Mouse (Mus musculus) heart, embryonic 15.5 days (tissue): ENCODE measurements around the gene Rpl23a. TPM values are rescaled to one million over a fixed set of nuclear protein-coding genes. Genes with fewer than 3 reads are reported as not detected.

ENCODE experiments used
- ATAC-seq: fragments of 200-750 bp; cut with Nextera tagmentation; replicated peaks from 2 replicates; pipeline ENCODE4 v1.8.0; 2017; ENCODE audit warnings: low read depth, moderate TSS enrichment; ENCODE audit not compliant: insufficient number of reproducible peaks, insufficient read depth, low FRiP score
- H3K27ac ChIP-seq: fragments of 300-500 bp; sonication (generic); 2 replicates; pipeline ENCODE4 v1.5.1; 2015; ENCODE audit warnings: mild to moderate bottlenecking, inconsistent platforms
- H3K27me3 ChIP-seq: fragments of 300-500 bp; sonication (generic); 2 replicates; pipeline ENCODE4 v1.6.1; 2015; ENCODE audit warnings: inconsistent platforms
- H3K36me3 ChIP-seq: fragments of 300-500 bp; sonication (generic); 2 replicates; pipeline ENCODE4 v1.6.1; 2015; ENCODE audit warnings: mild to moderate bottlenecking, inconsistent platforms
- H3K4me1 ChIP-seq: fragments of 300-500 bp; sonication (generic); replicated peaks from 2 replicates; pipeline ENCODE4 v1.6.1; 2015; ENCODE audit warnings: inconsistent platforms
- H3K4me2 ChIP-seq: fragments of 300-500 bp; sonication (generic); 2 replicates; pipeline ENCODE4 v1.6.1; 2015; ENCODE audit warnings: inconsistent platforms, mild to moderate bottlenecking, moderate library complexity
- H3K4me3 ChIP-seq: fragments of 300-500 bp; sonication (generic); 2 replicates; pipeline ENCODE4 v1.5.1; 2015; ENCODE audit warnings: mild to moderate bottlenecking, inconsistent platforms
- H3K9ac ChIP-seq: fragments of 300-500 bp; sonication (generic); 2 replicates; pipeline ENCODE4 v1.6.1; 2015; ENCODE audit warnings: mild to moderate bottlenecking, inconsistent platforms
- H3K9me3 ChIP-seq: fragments of 300-500 bp; sonication (generic); replicated peaks from 2 replicates; pipeline ENCODE4 v1.6.1; 2016; ENCODE audit warnings: inconsistent platforms
- WGBS: fragments of 180-500 bp; shearing (Covaris S2); methylation state at CpG from one replicate; pipeline ENCODE4 v1.1.7; 2015; ENCODE audit warnings: mixed read lengths; 5-methylcytosine and 5-hydroxymethylcytosine counted together
- polyA plus RNA-seq: library from polyadenylated mRNA; unstranded; fragments of >200 nt; fragmentation: Nextera tagmentation; extraction: Ambion mirVana; gene quantifications from 2 replicates; pipeline ENCODE4 v1.2.1, GENCODE M21; 2015

Gene Rpl23a
- polyA plus RNA-seq = 717 and 816 TPM in 2 replicates

DNA sequence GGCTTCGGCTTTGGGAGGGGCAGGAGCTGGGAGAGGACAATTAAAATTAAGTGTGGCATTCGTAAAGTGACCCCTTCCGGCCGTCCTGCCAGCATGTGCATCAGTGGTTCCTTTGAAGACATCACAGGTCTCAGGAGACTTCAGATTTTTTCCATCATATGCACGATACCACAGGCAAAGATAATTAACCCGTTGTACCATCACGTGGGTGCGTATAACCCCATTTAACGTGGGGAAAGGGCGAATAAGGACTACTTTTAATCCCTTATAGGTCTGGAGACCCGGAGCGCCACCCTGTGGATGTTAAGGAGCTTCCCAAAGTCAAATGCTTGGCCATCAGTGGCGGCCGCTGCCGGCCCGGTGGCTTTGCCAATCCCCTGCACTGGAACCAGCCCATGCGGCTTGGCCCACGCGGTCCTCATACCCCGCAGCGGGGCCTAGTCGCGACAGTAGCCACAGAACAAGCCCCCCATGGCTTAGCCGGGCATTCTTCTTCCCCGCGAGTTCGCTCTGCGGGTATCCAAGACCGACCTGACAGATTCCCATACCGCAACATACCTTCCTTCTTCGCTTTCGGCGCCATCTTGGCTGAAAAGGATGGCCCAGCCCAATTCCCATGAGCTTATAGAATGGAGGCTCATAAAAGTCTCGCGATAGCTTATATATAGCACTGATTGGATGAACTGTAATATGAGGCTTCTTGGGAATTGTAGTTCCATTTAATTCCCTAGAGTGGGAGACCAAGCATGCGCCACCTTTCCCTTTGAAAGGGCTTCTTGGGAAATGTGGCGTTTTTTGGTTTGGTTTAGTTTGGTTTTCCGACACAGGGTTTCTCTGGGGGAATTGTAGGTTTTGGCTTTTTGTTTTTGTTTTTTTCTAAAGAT, at the start of gene Rpl23a:
Gene Rpl23a, minus strand, starts transcription at position 624 of the 884 bp plus-strand sequence.
- Histone ChIP-seq H3K27ac (peak within 1 kb of the TSS; percentile 92), H3K9ac (peak within 1 kb of the TSS; percentile 96), H3K4me2 (peak within 1 kb of the TSS; percentile 63), H3K4me1 (peaks cover 37% of the 10 kb centered on the region), H3K36me3 (peaks cover 29% of the 10 kb centered on the region), H3K4me3 (peak within 1 kb of the TSS; percentile 90), H3K27me3 (no peaks in the 10 kb centered on the region), H3K9me3 (no peaks in the 10 kb centered on the region)
- under 1% methylated on average over 38 of the region's 38 CpGs for WGBS
- ATAC-seq = peak; percentile 81

DNA sequence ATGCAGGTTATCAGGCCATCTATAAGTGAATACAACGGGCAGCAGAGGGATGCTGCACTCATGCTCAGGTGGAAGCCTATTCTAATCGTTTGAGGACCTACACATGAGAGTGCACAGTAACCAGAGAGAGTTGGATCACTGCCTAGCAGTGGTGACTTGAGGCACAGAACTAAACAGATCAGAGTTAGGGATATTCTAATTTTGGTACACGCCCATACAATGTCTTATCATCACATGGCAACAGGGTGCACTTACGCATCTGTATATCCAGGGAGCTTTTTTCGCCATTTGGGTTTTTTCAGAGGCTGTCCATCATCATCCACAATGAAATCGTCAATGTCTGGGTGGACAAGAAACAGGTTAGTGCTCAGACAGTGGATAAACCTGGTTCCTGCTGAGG, 48.1 kb upstream of the Rpl23a start:
- Histone ChIP-seq H3K27ac (no peak overlapping the region), H3K27me3 (no peaks in the 10 kb centered on the region), H3K4me2 (no peak overlapping the region), H3K9me3 (no peaks in the 10 kb centered on the region), H3K36me3 (peaks cover 69% of the 10 kb centered on the region), H3K4me1 (no peaks in the 10 kb centered on the region), H3K4me3 (no peak overlapping the region), H3K9ac (no peak overlapping the region)
- ATAC-seq = no peak
- WGBS = 89% methylated on average over 6 of the region's 6 CpGs

- Histone ChIP-seq H3K9me3 (no peaks in the 10 kb centered on the region), H3K4me2 (no peak overlapping the region), H3K4me1 (no peaks in the 10 kb centered on the region), H3K27me3 (no peaks in the 10 kb centered on the region), H3K36me3 (peaks cover 96% of the 10 kb centered on the region), H3K9ac (no peak overlapping the region), H3K4me3 (no peak overlapping the region), H3K27ac (no peak overlapping the region)
- no peak for ATAC-seq
- 88% methylated on average over 4 of the region's 4 CpGs for WGBS
These were observed 40.2 kb upstream of the Rpl23a start for GRCm38 (mm10) chr11:78223586-78223985.

DNA sequence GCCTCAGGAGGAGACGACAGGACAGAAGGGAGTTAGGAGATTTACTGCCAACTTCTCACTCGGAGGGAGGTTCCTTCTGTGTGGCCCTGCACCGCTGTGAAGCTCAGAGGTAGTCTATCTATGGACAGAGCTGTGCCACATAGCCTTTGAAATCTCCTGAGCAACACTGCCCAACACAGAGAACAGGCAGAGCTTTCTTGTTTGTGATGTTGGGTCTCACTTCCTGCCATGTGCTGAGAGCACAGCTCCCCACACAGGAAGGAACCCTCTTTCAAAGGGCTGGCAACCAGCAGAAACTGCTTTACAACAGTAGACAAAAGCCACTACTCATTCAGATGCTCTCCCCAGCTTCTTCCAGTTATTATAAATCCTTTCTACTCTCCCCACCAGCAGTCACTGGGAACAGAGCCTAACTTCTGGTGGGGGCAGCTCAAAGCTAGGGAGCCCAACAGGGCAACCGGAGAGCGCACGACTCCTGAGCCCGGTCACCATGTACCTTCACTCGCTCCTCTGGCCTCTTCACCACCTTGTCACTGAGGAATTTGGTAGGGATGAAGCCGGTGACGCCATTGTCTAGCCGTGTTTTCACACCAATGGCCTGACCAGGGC, 32.4 kb upstream of the Rpl23a start:
- Histone ChIP-seq H3K4me3 (no peak overlapping the region), H3K36me3 (peaks cover 96% of the 10 kb centered on the region), H3K9me3 (no peaks in the 10 kb centered on the region), H3K4me1 (no peaks in the 10 kb centered on the region), H3K4me2 (no peak overlapping the region), H3K9ac (no peak overlapping the region), H3K27me3 (no peaks in the 10 kb centered on the region), H3K27ac (no peak overlapping the region)
- WGBS = 85% methylated on average over 11 of the region's 11 CpGs
- no peak for ATAC-seq

DNA sequence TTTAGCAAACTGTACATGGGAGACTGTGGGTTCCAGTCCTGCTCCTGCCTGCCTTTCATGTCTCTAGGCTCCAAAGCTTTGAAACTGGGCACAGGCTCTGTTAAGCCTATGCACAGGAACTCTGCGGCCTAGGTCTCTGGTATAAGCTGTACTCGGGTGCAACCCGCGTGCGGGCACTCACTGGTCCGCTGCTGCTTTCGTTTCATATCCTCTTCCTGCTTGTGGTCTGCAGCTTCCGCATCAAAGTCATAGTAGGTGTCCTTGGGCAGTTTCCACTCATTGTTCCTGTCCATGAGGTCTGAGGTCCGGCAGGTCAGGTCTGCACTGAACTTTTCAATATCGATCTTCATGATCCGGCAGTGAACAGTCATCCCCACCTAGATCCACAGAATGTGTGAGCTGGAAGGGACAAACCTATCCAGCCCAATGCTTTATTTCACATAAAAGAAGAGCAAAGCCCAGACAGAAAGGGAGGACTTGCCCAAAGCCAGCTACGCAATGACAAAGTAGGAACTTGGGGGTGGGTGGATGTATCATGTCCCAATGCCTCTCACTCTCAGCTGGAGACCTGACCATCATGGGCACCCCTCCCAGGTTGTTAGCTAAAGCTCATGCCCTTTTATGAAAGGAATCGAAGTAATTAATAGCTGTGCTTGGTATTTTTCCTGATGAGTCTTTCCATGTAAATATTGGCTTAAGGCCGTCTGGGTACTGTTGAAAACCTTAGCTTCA, 29.9 kb upstream of the Rpl23a start:
- ATAC-seq = no peak
- WGBS = 89% methylated on average over 14 of the region's 14 CpGs
- Histone ChIP-seq H3K9ac (no peak overlapping the region), H3K27ac (no peak overlapping the region), H3K9me3 (no peaks in the 10 kb centered on the region), H3K27me3 (no peaks in the 10 kb centered on the region), H3K36me3 (peaks cover 97% of the 10 kb centered on the region), H3K4me1 (no peaks in the 10 kb centered on the region), H3K4me2 (no peak overlapping the region), H3K4me3 (no peak overlapping the region)

GRCm38 (mm10) chr11:78211513-78211912, 28.1 kb upstream of the Rpl23a start:
- H3K9ac ChIP-seq = no peak overlapping the region
- no peaks in the 10 kb centered on the region for H3K4me1 ChIP-seq
- peaks cover 98% of the 10 kb centered on the region for H3K36me3 ChIP-seq
- no peak overlapping the region for H3K4me2 ChIP-seq
- no peaks in the 10 kb centered on the region for H3K27me3 ChIP-seq
- no peak overlapping the region for H3K27ac ChIP-seq
- no peak for ATAC-seq
- H3K4me3 ChIP-seq = no peak overlapping the region
- H3K9me3 ChIP-seq = no peaks in the 10 kb centered on the region
- 92% methylated on average over 5 of the region's 5 CpGs for WGBS

DNA sequence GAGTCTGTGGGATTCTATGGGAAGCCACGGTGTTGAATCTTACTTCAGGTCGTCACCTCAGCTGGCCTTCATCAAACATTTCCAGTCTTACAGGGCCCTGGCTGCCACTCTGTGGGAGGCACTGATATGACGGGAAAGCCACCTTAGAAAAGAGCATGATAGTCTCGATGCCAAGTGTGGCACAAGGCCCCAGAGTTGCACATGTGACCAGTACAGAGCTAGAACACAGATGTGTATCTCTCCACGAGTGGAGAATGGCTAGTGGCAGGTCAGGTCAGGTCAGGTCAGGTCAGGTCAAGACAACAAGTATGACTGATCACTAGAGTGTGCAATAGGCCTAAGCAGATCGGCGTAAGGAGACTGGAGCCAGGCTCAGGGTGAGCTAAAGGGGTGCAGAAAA, 27.2 kb upstream of the Rpl23a start:
- H3K4me3 ChIP-seq = no peak overlapping the region
- H3K27me3 ChIP-seq = no peaks in the 10 kb centered on the region
- no peak overlapping the region for H3K4me2 ChIP-seq
- no peak overlapping the region for H3K9ac ChIP-seq
- peaks cover 98% of the 10 kb centered on the region for H3K36me3 ChIP-seq
- no peak overlapping the region for H3K27ac ChIP-seq
- ATAC-seq = no peak
- 71% methylated on average over 7 of the region's 7 CpGs for WGBS
- no peaks in the 10 kb centered on the region for H3K9me3 ChIP-seq
- H3K4me1 ChIP-seq = no peaks in the 10 kb centered on the region

DNA sequence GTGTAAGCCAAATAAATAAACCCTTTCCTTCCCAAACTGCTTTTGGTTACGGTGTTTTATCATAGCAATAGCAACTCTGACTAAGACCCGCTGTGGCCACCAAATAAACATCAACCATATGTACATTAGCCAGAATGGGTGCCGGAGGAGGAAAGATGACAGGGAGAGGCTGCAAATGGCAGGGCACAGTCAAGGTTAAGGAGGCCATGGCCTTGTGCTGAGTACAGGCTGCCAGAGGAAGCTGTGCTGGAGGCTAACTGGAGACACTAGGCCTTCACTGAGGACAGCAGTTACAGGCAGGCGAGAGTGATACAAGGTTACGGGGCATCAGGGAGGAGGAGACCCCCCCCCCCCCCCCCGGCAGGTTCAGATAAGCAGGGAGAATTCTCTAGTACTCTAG, 26.5 kb upstream of the Rpl23a start:
- H3K27me3 ChIP-seq = no peaks in the 10 kb centered on the region
- no peak overlapping the region for H3K4me3 ChIP-seq
- no peaks in the 10 kb centered on the region for H3K4me1 ChIP-seq
- no peak overlapping the region for H3K27ac ChIP-seq
- WGBS = 86% methylated on average over 6 of the region's 6 CpGs
- peaks cover 97% of the 10 kb centered on the region for H3K36me3 ChIP-seq
- ATAC-seq = no peak
- no peak overlapping the region for H3K9ac ChIP-seq
- H3K4me2 ChIP-seq = no peak overlapping the region
- no peaks in the 10 kb centered on the region for H3K9me3 ChIP-seq

DNA sequence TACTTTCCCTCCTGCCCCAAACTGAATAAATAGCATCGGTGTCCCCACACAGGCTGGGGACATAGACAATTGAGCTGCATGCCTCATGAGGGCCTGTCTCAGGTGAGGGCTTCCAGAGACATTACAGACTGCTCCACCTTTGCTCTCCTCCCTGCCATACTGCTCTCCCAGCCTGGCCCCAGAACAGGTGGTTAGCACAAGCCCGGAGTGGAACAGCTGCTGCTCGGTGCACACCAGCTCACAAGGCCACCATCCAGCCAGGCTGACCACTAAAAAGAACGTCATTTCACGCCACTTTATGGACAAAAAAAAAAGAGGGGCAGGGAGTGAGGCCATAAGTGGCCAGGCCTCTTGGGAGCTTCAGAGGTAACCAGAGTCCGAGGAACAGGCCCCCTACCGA, 23.8 kb upstream of the Rpl23a start:
- no peak overlapping the region for H3K4me2 ChIP-seq
- no peaks in the 10 kb centered on the region for H3K4me1 ChIP-seq
- no peaks in the 10 kb centered on the region for H3K27me3 ChIP-seq
- H3K4me3 ChIP-seq = no peak overlapping the region
- H3K36me3 ChIP-seq = peaks cover 73% of the 10 kb centered on the region
- H3K9ac ChIP-seq = no peak overlapping the region
- H3K27ac ChIP-seq = no peak overlapping the region
- no peaks in the 10 kb centered on the region for H3K9me3 ChIP-seq
- WGBS = 89% methylated on average over 7 of the region's 7 CpGs
- no peak for ATAC-seq

GRCm38 (mm10) chr11:78205361-78206206, 22.2 kb upstream of the Rpl23a start:
- Histone ChIP-seq H3K9ac (no peak overlapping the region), H3K4me2 (no peak overlapping the region)

DNA sequence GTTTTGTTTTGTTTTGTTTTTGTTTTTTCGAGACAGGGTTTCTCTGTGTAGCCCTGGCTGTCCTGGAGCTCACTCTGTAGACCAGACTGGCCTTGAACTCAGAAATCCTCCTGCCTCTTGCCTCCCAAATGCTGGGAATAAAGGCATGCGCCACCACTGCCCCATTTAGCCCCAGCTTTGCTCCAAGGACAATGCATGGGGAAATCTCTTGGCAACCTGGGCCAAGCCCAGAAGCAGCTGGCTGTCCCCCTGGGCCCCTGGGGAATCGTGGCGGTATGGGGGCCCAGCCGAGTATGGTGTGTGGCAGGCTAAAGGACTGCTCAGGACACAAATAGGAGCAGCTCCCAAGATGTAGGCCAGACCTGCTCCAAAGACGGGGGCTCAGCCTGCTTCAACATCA, 20.9 kb upstream of the Rpl23a start:
- Histone ChIP-seq H3K27me3 (no peaks in the 10 kb centered on the region), H3K9me3 (no peaks in the 10 kb centered on the region), H3K4me3 (no peak overlapping the region), H3K36me3 (peaks cover 46% of the 10 kb centered on the region), H3K9ac (no peak overlapping the region), H3K27ac (no peak overlapping the region), H3K4me2 (no peak overlapping the region), H3K4me1 (no peaks in the 10 kb centered on the region)
- no peak for ATAC-seq
- 80% methylated on average over 6 of the region's 6 CpGs for WGBS

More at GRCm38 (mm10) chr11:78205361-78206206, 22.2 kb upstream of the Rpl23a start:
- H3K4me1 ChIP-seq = no peaks in the 10 kb centered on the region
- WGBS = 82% methylated on average over 13 of the region's 13 CpGs
- H3K36me3 ChIP-seq = peaks cover 58% of the 10 kb centered on the region
- no peak overlapping the region for H3K4me3 ChIP-seq
- H3K27ac ChIP-seq = no peak overlapping the region
- ATAC-seq = no peak
- no peaks in the 10 kb centered on the region for H3K9me3 ChIP-seq
- H3K27me3 ChIP-seq = no peaks in the 10 kb centered on the region
